Mouse (Mus musculus) kidney, embryonic 16.5 days (tissue): ENCODE measurements around the gene Agfg1. TPM values are rescaled to one million over a fixed set of nuclear protein-coding genes. Genes with fewer than 3 reads are reported as not detected.
A peak's percentile ranks its signal among the peaks of the same experiment; 100 is the strongest.

Experiments used
- ATAC-seq: fragments of 200-750 bp; cut with Nextera tagmentation; 2 replicates; pipeline ENCODE4 v1.8.0; 2017; ENCODE audit warnings: moderate TSS enrichment; ENCODE audit not compliant: low FRiP score, low TSS enrichment
- H3K27ac ChIP-seq: fragments of 300-500 bp; sonication (generic); 2 replicates; pipeline ENCODE4 v1.5.1; 2014; ENCODE audit warnings: low read length
- H3K27me3 ChIP-seq: fragments of 300-500 bp; sonication (generic); 2 replicates; pipeline ENCODE4 v1.6.1; 2014; ENCODE audit warnings: low read length, control low read depth, mixed read lengths; ENCODE audit not compliant: insufficient read depth
- H3K36me3 ChIP-seq: fragments of 300-500 bp; sonication (generic); 2 replicates; pipeline ENCODE4 v1.6.1; 2014; ENCODE audit warnings: low read length, control low read depth, mixed read lengths; ENCODE audit not compliant: insufficient read depth
- H3K4me1 ChIP-seq: fragments of 300-500 bp; sonication (generic); 2 replicates; pipeline ENCODE4 v1.6.1; 2014; ENCODE audit warnings: low read length, control low read depth, mixed read lengths; ENCODE audit not compliant: insufficient read depth
- H3K4me2 ChIP-seq: fragments of 300-500 bp; sonication (generic); replicated peaks from 2 replicates; pipeline ENCODE4 v1.6.1; 2014; ENCODE audit warnings: low read depth, low read length
- H3K4me3 ChIP-seq: fragments of 300-500 bp; sonication (generic); 2 replicates; pipeline ENCODE4 v1.5.1; 2014; ENCODE audit warnings: mild to moderate bottlenecking, low read length
- H3K9ac ChIP-seq: fragments of 300-500 bp; sonication (generic); replicated peaks from 2 replicates; pipeline ENCODE4 v1.6.1; 2014; ENCODE audit warnings: low read length
- H3K9me3 ChIP-seq: fragments of 300-500 bp; sonication (generic); 2 replicates; pipeline ENCODE4 v1.6.1; 2016; ENCODE audit warnings: low read length, control low read depth
- WGBS: fragments of 180-500 bp; shearing (Covaris S2); extraction: QIAGEN DNeasy Blood & Tissue Kit; methylation state at CpG from one replicate; pipeline ENCODE4 v1.1.7; 2014; 5-methylcytosine and 5-hydroxymethylcytosine counted together
- polyA plus RNA-seq: library from polyadenylated mRNA; unstranded; fragments of >200 nt; fragmentation: Nextera tagmentation; extraction: Ambion mirVana; gene quantifications from 2 replicates; pipeline ENCODE4 v1.2.1, GENCODE M21; 2015

Agfg1 gene
- polyA plus RNA-seq, 1 experiment from 2014 or later, result 28.0 TPM

- Histone ChIP-seq H3K4me2 (no peak overlapping the region), H3K36me3 (no peaks in the 10 kb centered on the region), H3K9me3 (no peaks in the 10 kb centered on the region), H3K4me3 (no peak overlapping the region), H3K4me1 (peaks cover 7% of the 10 kb centered on the region; the same call in 1 of the 2 replicates), H3K9ac (no peak overlapping the region), H3K27me3 (no peaks in the 10 kb centered on the region), H3K27ac (no peak overlapping the region)
- ATAC-seq, result no peak
- WGBS, result 94% methylated on average over 2 of the region's 2 CpGs
Measured at GRCm38 (mm10) chr1:82833501-82833900, 5.8 kb upstream of the Agfg1 start.

- H3K4me1 ChIP-seq, result peaks cover 11% of the 10 kb centered on the region; the same call in 1 of the 2 replicates
- ATAC-seq, result no peak
- H3K4me2 ChIP-seq, result no peak overlapping the region
- no peak overlapping the region for H3K27ac ChIP-seq
- H3K36me3 ChIP-seq, result no peaks in the 10 kb centered on the region
- H3K27me3 ChIP-seq, result no peaks in the 10 kb centered on the region
- whole genome bisulfite sequencing, result 76% methylated on average over 8 of the region's 8 CpGs
- no peak overlapping the region for H3K9ac ChIP-seq
- H3K4me3 ChIP-seq, result no peak overlapping the region
- no peaks in the 10 kb centered on the region for H3K9me3 ChIP-seq
Measured at GRCm38 (mm10) chr1:82834572-82834971, 4.7 kb upstream of the Agfg1 start.

- Histone ChIP-seq H3K9ac (no peak overlapping the region), H3K27me3 (no peaks in the 10 kb centered on the region), H3K9me3 (no peaks in the 10 kb centered on the region), H3K4me3 (no peak overlapping the region), H3K36me3 (no peaks in the 10 kb centered on the region), H3K4me1 (peaks cover 21% of the 10 kb centered on the region), H3K4me2 (no peak overlapping the region), H3K27ac (no peak overlapping the region)
- no peak for ATAC-seq
- 82% methylated on average over 13 of the region's 13 CpGs for WGBS
Measured at GRCm38 (mm10) chr1:82836342-82837217, 2.7 kb upstream of the Agfg1 start.

GRCm38 (mm10) chr1:82837579-82837978 lies 1.7 kb upstream of the Agfg1 start:
- Histone ChIP-seq H3K36me3 (no peaks in the 10 kb centered on the region), H3K9me3 (no peaks in the 10 kb centered on the region), H3K9ac (no peak overlapping the region), H3K4me3 (no peak overlapping the region), H3K4me2 (no peak overlapping the region), H3K4me1 (peaks cover 24% of the 10 kb centered on the region), H3K27ac (no peak overlapping the region), H3K27me3 (no peaks in the 10 kb centered on the region)
- ATAC-seq, result no peak
- 67% methylated on average over 6 of the region's 6 CpGs for WGBS

GRCm38 (mm10) chr1:82838469-82839295 lies 601 bp upstream of the Agfg1 start:
- 27% methylated on average over 18 of the region's 18 CpGs for WGBS
- Histone ChIP-seq H3K4me1 (peaks cover 20% of the 10 kb centered on the region), H3K4me2 (peak overlapping the region; percentile 70), H3K9ac (peak overlapping the region; percentile 94), H3K27ac (no peak overlapping the region), H3K4me3 (peak overlapping the region; percentile 99), H3K9me3 (no peaks in the 10 kb centered on the region), H3K36me3 (0 out of 2 replicates have a peak, but pooled peaks cover 3% of the 10 kb centered on the region), H3K27me3 (no peaks in the 10 kb centered on the region)
- peak; percentile 19 for ATAC-seq

- Histone ChIP-seq H3K9ac (peak overlapping the region; percentile 94), H3K27me3 (no peaks in the 10 kb centered on the region), H3K36me3 (0 out of 2 replicates have a peak, but pooled peaks cover 3% of the 10 kb centered on the region), H3K4me2 (peak overlapping the region; percentile 75), H3K27ac (peak overlapping the region; percentile 76), H3K9me3 (no peaks in the 10 kb centered on the region), H3K4me1 (peaks cover 20% of the 10 kb centered on the region), H3K4me3 (peak overlapping the region; percentile 99)
- 0% methylated on average over 58 of the region's 86 CpGs for WGBS
- peak; percentile 67 for ATAC-seq
Measured at GRCm38 (mm10) chr1:82839614-82840421, 535 bp downstream of the Agfg1 start.

- no peak overlapping the region for H3K4me2 ChIP-seq
- 86% methylated on average over 5 of the region's 5 CpGs for WGBS
- ATAC-seq, result no peak
- no peaks in the 10 kb centered on the region for H3K27me3 ChIP-seq
- peaks cover 5% of the 10 kb centered on the region; the same call in 1 of the 2 replicates for H3K4me1 ChIP-seq
- H3K27ac ChIP-seq, result no peak overlapping the region
- no peak overlapping the region for H3K9ac ChIP-seq
- H3K4me3 ChIP-seq, result no peak overlapping the region
- peaks cover 5% of the 10 kb centered on the region; the same call in 1 of the 2 replicates for H3K36me3 ChIP-seq
- no peaks in the 10 kb centered on the region for H3K9me3 ChIP-seq
Measured at GRCm38 (mm10) chr1:82855729-82856128, 16.4 kb downstream of the Agfg1 start.

GRCm38 (mm10) chr1:82858236-82858635 lies 19.0 kb downstream of the Agfg1 start:
- no peaks in the 10 kb centered on the region for H3K9me3 ChIP-seq
- H3K4me3 ChIP-seq, result no peak overlapping the region
- H3K27me3 ChIP-seq, result no peaks in the 10 kb centered on the region
- no peak overlapping the region for H3K9ac ChIP-seq
- no peak for ATAC-seq
- H3K4me1 ChIP-seq, result peaks cover 1% of the 10 kb centered on the region; the same call in 1 of the 2 replicates
- no peak overlapping the region for H3K4me2 ChIP-seq
- H3K36me3 ChIP-seq, result peaks cover 7% of the 10 kb centered on the region; the same call in 1 of the 2 replicates
- no peak overlapping the region for H3K27ac ChIP-seq

GRCm38 (mm10) chr1:82860391-82860790 lies 21.1 kb downstream of the Agfg1 start:
- ATAC-seq, result no peak
- H3K9ac ChIP-seq, result no peak overlapping the region
- no peak overlapping the region for H3K4me3 ChIP-seq
- no peaks in the 10 kb centered on the region for H3K9me3 ChIP-seq
- H3K27me3 ChIP-seq, result no peaks in the 10 kb centered on the region
- WGBS, result 93% methylated on average over 4 of the region's 4 CpGs
- H3K36me3 ChIP-seq, result peaks cover 7% of the 10 kb centered on the region; the same call in 1 of the 2 replicates
- no peak overlapping the region for H3K4me2 ChIP-seq
- H3K27ac ChIP-seq, result no peak overlapping the region
- H3K4me1 ChIP-seq, result no peaks in the 10 kb centered on the region
